Mouse (Mus musculus): ENCODE results near the gene Kcnv2.

Gene Kcnv2

DNA sequence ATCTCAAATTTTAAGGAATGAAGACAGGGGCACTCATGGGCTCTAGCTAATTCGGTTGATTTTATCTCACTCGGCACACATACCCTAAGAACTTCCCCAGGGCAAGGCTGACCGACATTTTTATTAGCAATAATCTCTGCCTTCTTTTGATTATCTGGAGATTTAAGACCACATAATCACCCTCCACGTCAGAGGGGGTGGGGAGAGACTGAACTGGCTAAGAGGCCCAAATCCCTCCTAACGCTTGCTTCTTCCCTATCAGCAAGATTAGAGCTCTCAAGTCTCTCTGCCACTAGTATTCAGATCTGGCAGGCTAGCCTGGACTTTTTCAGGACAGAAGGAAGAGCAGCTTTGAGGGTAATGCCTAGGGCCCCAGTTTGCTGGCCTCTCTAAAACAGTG, at the start of gene Kcnv2:
Gene Kcnv2, plus strand, starts transcription at position 308 of the 400 bp plus-strand sequence.
- no peak for DNase-seq (ENCODE audit: low spot score)

DNA sequence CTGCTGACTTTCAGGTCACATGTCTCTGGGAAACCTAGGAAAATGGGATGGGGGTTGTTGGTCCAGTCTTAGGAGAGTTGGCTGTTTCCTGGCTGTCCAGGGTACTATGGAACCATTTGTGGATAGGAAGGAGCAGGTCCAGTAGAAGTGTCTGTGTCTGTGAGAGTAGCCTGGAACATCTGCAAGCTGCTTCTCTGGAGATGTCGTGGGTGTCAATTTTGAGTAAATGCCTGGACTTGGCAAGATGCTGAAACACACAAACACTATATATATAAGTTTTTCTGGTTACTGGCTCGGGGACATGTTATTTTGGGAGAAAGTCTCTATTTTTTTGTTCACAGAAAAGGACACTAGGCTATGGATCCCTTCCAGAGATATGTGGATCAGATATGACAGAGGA, 49.0 kb upstream of the Kcnv2 start:
- no peak for DNase-seq (ENCODE audit: low spot score)

GRCm38 (mm10) chr19:27274382-27274781, 48.0 kb upstream of the Kcnv2 start:
- DNase-seq (ENCODE audit: low spot score), result no peak

DNA sequence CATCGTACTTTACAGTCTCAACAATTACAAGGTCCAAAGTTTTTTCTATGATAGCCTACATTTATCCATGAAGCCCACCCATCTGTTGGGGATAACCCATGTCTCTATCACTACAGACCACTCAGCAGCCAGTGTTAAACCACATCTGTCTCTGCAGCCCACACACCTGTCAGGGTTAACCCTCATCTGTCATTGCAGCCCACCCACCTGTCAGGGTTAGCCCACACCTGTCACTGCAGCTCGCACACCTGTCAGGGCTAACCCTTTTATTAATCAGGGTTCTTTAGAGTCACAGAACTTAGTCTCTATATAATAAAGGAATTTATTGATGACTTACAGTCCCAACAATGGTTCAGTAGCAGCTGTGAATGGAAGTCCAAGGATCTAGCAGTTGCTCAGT, 43.2 kb upstream of the Kcnv2 start:
- no peak for DNase-seq (ENCODE audit: low spot score)

DNA sequence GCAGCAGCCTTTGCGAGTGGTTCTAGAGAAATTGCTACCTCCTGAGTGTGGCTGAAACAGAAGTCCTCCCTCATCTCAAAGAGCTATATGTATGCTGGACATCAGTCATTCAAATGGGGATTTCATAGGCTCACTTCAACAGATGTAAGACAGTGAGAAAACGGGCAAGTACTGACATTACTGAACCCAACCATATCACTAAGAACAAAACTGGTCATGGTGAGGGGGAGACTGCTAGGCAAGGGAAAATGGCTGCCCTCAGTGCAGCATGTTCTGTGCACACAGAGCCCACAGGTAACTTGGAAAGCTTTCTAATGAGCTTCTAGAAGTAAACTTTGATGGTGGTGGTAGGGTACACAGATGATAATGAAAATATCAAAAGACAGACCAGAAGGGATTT, 12.3 kb upstream of the Kcnv2 start:
- DNase-seq (ENCODE audit: low spot score), result no peak

GRCm38 (mm10) chr19:27311311-27311710, 11.1 kb upstream of the Kcnv2 start:
- DNase-seq (ENCODE audit: low spot score), result peak; percentile 48

- DNase-seq (ENCODE audit: low spot score), result no peak
Observed at GRCm38 (mm10) chr19:27312266-27313079, 9.9 kb upstream of the Kcnv2 start.

DNA sequence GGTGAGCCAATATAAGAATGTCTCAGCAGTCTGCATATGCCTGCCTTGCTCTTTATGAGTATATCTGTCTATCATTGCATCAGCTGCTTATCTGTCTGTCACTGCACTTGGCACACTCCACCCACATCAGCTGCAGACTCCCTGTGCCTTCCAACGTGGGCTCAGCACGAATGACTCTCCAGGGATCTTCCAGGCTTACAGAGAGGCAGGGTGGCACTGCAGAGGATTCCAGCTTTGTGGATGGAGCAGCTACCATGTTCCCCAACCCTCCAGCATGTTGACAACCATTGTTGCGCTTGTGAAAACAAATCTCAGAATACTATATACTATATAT, 9.3 kb upstream of the Kcnv2 start:
- peak; percentile 22 for DNase-seq (ENCODE audit: low spot score)

DNA sequence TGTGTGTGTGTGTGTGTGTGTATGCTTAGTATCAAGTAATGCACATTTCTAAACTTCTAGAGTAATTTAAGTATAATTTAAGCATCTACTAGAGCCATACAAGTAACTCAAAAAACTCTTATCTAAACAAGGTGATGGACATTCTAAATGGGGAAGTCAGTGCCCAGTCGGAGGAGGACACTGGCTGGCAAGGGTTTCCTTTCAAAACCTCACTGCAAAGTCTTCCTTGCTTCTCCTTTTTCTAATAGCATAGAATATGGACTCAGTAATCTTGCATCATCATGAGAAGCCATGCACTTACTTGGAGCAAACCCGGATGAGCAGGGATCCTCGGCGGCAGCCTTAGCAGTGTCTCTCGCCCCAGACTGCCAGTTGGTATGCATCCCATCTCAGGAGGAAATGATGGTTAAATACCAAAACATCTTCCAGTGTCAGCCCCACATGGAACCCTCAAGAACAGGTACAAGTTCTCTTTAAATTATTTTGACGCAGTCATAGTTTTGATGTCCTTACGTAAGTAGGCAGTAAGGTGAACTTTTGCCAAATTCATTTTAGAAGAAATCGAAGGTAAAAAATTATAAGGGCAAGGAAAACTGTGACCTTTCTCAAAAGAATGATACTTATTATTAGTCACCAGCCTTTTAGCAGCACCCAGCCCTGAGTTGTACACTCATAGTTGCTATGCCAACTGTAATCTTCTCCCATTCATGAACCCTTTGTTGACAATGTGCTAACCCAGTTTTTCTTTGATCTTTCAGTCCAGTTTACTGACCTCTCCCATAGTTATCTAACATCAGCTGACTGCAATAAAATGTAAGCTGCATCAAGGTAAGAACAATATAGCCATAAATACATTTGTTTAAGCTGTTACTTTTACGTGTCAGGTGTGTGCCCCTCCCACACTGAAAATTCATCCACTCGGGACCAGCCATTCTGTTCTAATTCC, 5.8 kb upstream of the Kcnv2 start:
- DNase-seq (ENCODE audit: low spot score), result no peak

DNA sequence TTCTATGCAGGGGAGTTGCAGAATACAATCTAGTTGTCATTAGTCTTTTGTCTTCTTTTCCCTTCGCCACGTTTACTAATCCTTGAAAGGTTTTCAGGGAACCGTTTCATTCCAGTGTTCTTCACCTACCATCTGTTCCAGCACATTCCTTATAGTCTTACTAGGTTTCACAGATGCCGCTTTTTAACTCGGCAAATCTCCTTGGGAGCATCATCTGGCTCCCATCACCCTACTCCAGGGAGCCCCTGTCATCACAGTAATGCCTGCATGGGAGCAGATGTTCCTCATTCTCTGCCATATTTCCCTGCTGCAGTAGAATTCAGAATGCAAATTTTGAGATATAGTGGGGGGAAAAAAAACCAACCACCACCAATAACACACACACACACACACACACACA, 5.1 kb upstream of the Kcnv2 start:
- no peak for DNase-seq (ENCODE audit: low spot score)

DNA sequence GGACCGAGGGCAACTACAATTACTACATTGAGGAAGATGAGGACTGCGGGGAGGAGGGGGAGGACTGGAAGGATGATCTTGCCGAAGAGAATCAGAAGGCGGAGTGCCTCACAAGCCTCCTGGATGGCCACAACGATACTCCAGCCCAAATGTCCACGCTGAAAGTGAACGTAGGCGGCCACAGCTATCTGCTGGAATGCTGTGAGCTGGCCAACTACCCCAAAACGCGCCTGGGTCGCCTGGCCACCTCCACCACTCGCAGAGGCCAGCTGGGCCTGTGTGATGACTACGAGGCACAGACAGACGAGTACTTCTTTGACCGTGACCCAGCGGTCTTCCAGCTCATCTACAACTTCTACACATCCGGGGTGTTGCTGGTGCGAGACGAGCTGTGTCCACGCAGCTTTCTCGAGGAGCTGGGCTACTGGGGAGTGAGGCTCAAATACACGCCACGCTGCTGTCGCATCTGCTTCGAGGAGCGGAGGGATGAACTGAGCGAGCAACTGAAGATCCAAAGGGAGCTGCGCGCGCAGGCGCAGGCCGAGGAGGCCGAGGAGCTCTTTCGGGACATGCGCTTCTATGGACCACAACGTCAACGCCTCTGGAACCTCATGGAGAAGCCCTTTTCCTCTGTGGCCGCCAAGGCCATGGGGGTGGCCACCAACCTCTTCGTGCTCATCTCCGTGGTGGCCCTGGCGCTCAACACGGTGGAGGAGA, 681 bp downstream of the Kcnv2 start:
- no peak for DNase-seq (ENCODE audit: low spot score)

- DNase-seq (ENCODE audit: low spot score), result no peak
Observed at GRCm38 (mm10) chr19:27325558-27325957, 3.2 kb downstream of the Kcnv2 start.

DNA sequence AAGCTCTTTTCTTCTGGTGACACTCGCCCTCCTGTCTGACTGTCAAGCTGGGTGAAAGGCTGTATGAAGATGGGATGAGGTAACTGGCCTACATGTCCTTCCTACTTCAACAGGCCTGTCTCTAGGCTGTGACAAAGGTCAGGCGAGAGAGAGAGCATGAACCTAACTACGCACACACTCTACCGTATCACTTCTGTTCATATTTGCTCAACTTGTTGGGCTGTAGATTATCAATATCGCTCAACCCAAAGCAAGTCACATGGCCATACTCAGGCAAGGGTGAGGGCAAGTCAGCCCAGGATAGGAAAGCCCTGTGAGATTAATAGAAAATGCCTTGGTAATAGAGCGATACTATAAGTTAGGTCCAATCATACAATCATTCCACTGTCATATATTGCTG, 5.2 kb downstream of the Kcnv2 start:
- peak; percentile 24 for DNase-seq (ENCODE audit: low spot score)

DNA sequence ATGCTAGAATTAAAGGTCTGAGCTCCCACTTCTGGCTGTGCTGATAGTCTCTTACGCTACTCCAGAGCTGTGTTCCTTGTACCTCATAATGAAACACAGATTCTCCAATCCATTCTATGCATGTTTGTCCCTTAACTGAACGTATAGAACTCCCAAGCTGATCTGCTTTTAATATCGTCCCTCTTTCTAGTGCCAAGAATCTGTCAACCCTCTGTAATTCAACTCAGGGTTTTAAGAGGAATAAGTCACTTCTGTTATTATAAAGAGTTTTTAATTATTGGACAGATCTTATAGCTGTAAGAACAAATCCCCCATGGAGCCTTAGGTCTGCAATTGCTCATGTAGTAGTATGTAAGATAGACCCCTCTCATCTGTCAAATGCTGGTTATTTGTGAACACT, 5.8 kb downstream of the Kcnv2 start:
- DNase-seq (ENCODE audit: low spot score), result no peak

DNA sequence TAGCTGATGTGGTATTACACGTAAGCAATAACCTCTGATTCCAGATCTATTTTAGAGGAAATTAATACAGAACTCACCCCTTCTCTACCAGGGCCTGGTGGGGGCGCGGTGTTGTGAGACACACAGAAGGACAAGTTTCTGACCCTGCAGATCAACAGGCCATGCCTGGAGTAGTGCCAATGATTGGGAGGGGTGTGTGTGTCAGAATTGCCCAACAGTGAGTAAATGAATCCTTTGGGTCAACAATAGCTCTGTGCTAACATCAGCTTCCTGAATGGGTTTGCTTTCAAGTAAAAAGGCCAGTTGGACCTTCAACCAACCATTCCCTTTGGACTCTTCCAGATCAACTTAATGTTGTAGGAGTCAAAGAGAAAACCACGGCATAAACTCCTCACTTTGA, 6.3 kb downstream of the Kcnv2 start:
- peak; percentile 75 for DNase-seq (ENCODE audit: low spot score)

DNA sequence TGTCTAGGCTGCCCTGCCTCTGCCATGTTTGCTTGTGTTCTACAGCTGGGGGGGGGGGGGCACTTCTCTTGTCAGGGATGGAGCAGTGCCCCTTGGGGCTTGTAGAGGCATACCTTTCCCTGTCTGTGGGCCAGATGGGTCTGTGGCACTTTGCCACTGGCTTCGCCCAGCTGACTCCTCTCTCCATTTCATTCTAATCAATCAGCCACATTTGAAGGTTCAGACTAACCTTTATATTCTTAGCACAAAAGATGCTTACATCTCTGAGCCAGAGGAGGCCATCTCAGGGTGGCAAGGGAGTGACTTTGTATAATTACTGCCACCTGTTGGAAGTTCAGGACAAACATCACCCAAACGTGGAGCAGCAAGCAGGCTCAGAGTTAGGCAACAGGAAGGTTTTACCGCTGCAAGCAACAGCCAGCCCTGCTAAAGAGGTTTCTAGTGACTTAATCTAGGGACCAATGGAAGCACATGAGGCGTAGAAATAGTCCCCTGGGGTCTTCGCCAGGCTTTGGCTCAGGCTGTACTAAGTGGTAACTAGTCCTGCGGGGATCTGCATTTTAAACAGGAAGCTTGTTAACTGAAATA, 9.9 kb downstream of the Kcnv2 start:
- DNase-seq (ENCODE audit: low spot score), result no peak

DNA sequence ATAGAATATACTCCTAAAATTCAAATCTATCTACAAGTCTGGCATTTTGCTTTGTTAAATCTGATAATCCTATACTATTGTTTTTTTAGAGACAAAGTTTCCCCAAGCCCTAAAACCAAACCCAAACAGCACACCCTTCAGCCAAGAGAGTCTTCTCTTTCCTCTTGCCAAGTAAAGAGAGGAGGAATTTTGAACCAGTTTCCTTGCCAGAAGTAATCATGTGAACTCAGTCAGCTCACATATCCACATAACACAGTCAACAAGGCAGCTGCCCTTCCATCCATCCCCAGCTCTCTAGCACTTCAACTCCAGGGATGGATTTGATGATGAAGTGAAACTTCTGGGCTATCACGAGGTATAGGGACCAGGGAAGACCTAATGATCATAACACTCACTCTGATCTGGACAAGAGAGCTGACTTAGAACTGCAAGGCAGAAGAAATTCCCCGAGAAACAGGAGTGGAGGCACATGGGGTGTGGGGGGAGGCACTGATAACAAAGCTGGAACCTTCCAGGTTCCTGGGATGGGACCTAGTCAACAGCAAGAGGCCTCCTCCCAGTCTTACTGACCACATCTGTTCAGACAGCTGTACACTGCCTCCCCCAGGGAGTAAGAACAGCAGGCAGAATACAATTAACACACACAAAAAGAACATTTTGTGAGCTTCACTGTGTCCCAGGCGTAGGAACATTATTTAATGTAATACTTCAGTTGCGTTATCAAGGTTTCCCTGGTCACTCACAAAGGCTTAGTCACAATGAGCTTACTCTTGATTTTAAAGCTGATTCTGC, 13.9 kb downstream of the Kcnv2 start:
- peak; percentile 84 for DNase-seq (ENCODE audit: low spot score)

- peak; percentile 60 for DNase-seq (ENCODE audit: low spot score)
Observed at GRCm38 (mm10) chr19:27346501-27346900, 24.1 kb downstream of the Kcnv2 start.

- peak; percentile 69 for DNase-seq (ENCODE audit: low spot score)
Observed at GRCm38 (mm10) chr19:27351700-27352099, 29.3 kb downstream of the Kcnv2 start.

GRCm38 (mm10) chr19:27360381-27360780, 38.0 kb downstream of the Kcnv2 start:
- DNase-seq (ENCODE audit: low spot score), result peak; percentile 78

DNA sequence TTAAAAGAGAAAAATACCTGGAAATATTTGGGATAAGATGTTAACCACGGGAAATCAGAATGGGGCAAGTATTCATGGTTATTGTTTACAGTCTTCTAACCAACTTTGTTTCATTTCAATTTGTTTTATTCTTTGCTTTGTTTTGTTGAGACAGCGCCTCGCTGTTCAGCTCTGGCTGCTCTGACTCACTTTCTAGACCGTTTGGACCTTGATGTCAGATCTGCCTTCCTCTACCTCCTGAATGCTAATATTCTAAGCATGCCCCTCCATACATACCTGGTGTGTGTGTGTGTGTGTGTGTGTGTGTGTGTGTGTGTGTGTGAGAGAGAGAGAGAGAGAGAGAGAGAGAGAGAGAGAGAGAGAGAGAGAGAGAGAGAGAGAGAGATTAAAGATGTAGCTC, 41.5 kb downstream of the Kcnv2 start:
- no peak for DNase-seq (ENCODE audit: low spot score)

Measured in adipocyte (in vitro differentiated cells).